Mouse (Mus musculus): ENCODE measurements at regions not wholly inside any gene's neighbourhood (a gene's known extent, or its start where the extent isn't known, plus 50 kb on each side); places are given as distances from the start of the nearest gene placed in this dataset.
"Not testable (repeated sequence)": the region's sequence is repeated elsewhere in the genome, so short reads cannot be mapped to it uniquely, and the experiment has no call there.

DNA sequence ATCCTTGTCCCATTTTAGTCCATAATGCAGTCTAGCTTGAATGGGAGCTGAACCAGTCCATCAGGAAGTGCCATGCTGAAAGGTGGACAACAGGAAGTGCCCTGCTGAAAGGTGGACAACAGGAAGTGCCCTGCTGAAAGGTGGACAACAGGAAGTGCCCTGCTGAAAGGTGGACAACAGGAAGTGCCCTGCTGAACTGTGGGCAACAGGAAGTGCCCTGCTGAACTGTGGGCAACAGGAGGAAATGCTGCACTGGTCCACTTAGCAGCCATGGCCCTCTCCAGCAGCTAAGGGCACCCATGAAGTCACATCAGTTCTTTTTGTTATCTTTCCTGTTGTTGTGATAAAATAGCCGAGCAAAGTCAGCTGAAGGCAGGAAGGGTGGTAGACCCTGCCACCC, 112.1 kb upstream of the Rybp start:
- in situ Hi-C loops (cut with MboI; ENCODE audit: unreplicated experiment in 2 of 2), result not testable (repeated sequence)

GRCm38 (mm10) chr6:100396311-100397200, 109.3 kb upstream of the Rybp start:
- in situ Hi-C loops (cut with MboI; ENCODE audit: unreplicated experiment in 2 of 2), result no loop called here

GRCm38 (mm10) chr6:100390258-100390910, 103.1 kb upstream of the Rybp start:
- in situ Hi-C loops (cut with MboI; ENCODE audit: unreplicated experiment in 2 of 2), result no loop called here

GRCm38 (mm10) chr6:100387042-100387441, 99.8 kb upstream of the Rybp start:
- in situ Hi-C loops (cut with MboI; ENCODE audit: unreplicated experiment in 2 of 2), result no loop called here

- in situ Hi-C loops (cut with MboI; ENCODE audit: unreplicated experiment in 2 of 2), result no loop called here
Measured at GRCm38 (mm10) chr6:100385640-100386039, 98.4 kb upstream of the Rybp start.

DNA sequence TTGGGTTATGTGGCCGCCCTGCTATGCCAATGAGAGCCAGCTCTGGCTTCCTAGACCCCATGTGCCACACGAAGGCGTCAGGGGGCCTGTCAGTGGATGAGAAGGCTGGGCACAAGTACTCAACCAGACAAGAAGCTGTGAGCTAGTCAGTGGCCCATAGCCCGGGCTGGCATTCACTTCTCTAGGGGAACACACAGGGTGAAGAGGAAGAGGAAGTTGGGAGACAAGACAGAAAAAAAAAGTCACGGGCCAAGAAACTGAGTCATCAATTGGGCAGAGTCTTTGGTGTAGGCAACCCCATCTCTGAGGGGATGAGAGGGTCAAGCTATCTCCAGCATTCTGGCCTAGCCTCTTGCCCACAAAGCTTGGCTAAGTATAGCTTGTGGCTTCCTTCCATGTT, 93.8 kb upstream of the Rybp start:
- in situ Hi-C loops (cut with MboI; ENCODE audit: unreplicated experiment in 2 of 2), result no loop called here

GRCm38 (mm10) chr6:100380536-100380935, 93.3 kb upstream of the Rybp start:
- in situ Hi-C loops (cut with MboI; ENCODE audit: unreplicated experiment in 2 of 2), result no loop called here

DNA sequence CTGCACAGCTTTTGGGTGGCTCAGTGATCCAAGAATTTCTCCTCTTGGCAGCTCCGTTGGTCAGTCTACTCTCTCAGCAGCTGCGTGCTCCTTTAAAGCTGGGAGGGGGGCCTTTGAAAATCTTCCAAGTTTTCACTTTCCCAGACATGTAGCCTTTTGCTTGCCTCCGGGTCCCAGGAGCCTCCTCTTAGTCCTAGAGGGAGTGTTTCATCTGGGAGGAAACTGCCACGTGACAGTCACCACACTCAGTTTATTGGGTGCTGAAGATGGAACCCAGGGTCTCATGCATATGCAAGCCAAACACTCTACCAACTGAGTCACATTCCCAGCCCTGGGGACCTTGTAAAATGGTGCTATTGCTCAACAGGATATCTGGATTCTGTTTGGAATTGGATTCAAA, 92.5 kb upstream of the Rybp start:
- in situ Hi-C loops (cut with MboI; ENCODE audit: unreplicated experiment in 2 of 2), result no loop called here

DNA sequence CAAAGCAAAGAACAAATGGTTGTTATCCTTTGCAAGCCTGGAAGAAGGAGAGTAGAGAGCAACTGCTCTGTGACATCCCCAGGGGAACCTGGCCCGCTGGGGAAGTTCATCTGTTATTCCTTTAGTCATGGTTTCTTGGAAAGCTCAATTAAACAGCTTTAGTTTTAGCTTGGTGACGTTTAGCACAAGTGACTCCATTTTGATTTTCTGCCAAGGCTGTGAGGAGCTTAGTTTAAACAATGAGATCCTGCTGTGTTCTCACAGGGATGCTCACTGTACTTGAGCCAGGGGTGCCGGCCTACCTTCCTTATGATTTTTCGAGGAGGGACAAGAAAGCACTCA, 91.2 kb upstream of the Rybp start:
- in situ Hi-C loops (cut with MboI; ENCODE audit: unreplicated experiment in 2 of 2), result no loop called here

DNA sequence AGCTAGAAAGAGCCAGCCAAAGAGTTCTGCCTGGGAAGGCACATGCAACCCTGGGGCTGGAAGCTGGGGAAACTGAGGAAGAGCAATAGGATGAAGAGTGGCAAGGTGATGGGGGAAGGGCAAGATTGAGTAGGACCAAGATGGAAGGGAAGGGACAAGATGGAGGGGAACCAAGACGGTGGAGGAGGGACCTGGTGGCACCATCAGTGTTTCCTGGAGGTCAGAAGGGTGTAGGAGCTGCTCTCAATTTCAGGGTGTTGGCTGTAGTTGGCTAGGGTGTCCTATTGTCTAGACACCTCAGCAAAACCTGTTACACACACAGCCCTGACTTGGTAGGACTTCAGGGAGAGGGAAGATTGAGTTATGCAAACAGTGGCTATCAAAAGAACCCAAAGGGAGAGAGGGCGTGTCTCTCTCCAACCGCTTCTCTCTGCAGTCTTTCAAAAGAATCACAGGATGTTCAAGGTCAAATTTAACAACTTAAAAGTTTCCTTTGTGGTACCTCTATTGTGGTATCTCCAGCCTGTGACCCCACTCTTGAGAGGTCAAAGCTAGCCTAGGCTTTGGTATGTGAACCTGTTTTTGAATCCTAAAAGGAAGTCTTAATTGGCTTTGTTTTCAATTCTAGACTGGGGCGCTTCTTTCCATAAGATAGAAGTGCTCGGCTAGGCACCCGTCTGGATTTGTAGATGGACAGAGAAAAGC, 90.7 kb upstream of the Rybp start:
- in situ Hi-C loops (cut with MboI; ENCODE audit: unreplicated experiment in 2 of 2), result no loop called here

- in situ Hi-C loops (cut with MboI; ENCODE audit: unreplicated experiment in 2 of 2), result no loop called here
Measured at GRCm38 (mm10) chr6:100376656-100377055, 89.4 kb upstream of the Rybp start.

DNA sequence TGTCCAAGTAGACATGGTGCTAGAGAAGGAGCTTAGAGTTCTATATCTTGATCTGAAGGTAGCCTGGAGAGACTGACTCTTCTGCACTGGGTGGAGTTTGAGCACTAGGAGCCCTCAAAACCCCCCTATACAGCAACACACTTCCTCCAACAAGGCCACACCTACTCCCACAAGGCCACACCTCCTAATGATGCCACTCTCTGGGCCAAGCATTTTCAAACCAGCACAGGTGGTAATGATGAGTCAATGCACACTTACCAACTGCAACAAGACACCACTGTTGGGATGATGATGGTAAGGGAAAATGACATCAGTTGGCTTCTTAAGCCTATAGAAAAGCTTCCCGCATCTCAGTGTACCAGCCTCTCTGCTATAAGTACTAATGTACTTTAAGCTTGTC, 83.5 kb upstream of the Rybp start:
- in situ Hi-C loops (cut with MboI; ENCODE audit: unreplicated experiment in 2 of 2), result no loop called here

- in situ Hi-C loops (cut with MboI; ENCODE audit: unreplicated experiment in 2 of 2), result no loop called here
Measured at GRCm38 (mm10) chr6:100370358-100370757, 83.1 kb upstream of the Rybp start.

- in situ Hi-C loops (cut with MboI; ENCODE audit: unreplicated experiment in 2 of 2), result no loop called here
Measured at GRCm38 (mm10) chr6:100366231-100366630, 78.9 kb upstream of the Rybp start.

GRCm38 (mm10) chr6:100365791-100366190, 78.5 kb upstream of the Rybp start:
- in situ Hi-C loops (cut with MboI; ENCODE audit: unreplicated experiment in 2 of 2), result no loop called here

DNA sequence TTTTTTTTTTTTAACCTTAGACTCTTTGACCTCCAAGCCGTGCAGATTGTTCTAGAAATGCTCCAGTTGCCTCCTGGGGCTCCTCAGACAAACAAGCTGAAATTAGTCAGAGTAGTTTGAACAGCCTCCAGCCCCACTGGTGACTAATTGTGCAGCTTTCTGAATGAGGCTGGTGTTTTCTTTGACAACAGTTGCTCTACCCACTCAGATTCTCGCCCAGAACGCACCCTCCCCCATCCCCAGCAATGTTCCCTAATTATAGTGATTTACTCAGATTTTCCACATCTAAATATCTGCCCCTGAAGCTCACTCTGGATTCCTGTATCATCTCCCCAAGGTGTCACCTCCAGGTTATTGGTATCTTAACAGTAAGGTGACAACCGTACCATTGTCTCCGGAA, 76.4 kb upstream of the Rybp start:
- in situ Hi-C loops (cut with MboI; ENCODE audit: unreplicated experiment in 2 of 2), result no loop called here

DNA sequence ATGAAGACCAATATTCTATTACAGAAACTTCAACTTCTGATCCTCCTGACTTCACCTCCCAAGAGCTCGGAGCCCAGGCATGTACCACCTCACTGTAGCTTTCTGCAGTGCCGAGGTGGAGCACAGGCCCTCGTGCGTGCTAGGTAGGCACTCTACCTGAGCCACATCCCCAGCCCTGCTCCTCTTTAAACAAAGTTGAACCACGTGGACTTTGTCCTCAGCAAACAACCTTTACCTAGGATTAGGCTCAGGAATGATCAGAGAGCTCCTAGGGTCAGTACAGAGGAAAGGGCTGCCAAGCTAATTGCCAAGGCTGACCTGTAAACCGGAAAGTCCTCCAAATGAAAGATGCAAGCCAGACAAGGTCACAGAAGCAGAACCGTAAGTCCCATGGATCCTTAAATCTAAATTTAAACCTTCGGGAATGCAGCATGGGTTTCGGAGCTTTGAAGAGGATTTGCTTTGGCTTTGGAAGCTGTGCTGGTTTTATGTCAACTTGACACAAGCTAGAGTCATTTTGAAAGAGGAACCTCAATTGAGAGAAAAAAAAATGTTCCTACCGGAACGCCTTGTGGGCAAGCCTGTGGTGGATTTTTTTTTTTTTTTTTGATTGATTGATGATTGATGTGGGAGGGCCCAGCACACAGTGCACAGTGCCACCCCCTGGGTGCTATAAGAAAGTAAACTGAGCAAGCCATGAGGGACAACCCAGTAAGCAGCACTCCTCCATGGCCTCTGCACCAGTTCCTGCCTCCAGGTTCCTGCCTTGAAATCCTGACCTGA, 69.5 kb upstream of the Rybp start:
- in situ Hi-C loops (cut with MboI; ENCODE audit: unreplicated experiment in 2 of 2), result no loop called here

DNA sequence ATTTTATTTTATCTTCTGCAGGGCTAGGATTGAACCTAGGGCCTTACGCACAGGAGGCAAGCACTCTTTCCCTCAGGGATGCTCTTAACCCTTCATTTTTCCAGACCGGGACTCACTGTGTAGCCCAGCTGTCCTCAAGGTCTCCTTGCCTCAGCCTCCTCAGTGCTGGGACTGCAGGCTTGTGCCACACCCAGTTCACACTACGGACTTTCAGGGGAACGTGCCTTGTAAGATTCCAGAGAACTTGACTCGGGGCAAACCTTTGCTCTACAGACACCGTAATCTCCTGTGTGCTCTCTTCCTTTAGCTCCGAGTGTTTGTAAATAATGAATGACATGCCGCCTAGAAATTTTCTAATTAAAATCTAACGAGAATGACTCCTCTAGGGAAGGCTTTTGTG, 68.6 kb upstream of the Rybp start:
- in situ Hi-C loops (cut with MboI; ENCODE audit: unreplicated experiment in 2 of 2), result no loop called here

DNA sequence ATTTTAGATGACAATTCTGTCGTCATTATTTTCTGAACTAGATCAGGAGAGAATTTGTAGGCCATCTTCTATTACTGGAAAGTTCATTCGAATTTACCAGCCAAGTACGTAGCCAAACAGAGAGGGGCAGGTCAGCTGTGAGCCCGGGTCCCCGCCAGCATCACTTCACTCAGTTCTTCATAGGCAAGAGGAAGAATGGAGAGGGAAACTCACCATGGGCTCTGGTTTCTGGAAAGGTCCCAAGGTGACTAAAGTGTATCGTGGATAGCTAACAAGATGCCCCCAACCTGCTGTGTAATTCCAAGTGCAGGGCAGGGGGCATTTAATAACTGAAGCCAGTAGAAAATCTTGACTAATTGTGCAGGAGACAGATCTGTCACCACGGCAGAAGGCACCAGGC, 60.2 kb upstream of the Rybp start:
- in situ Hi-C loops (cut with MboI; ENCODE audit: unreplicated experiment in 2 of 2), result no loop called here

GRCm38 (mm10) chr6:100345073-100345472, 57.8 kb upstream of the Rybp start:
- in situ Hi-C loops (cut with MboI; ENCODE audit: unreplicated experiment in 2 of 2), result no loop called here
